Mouse (Mus musculus) heart, postnatal 0 days (tissue): ENCODE data around the gene Il6. TPM values are rescaled to one million over a fixed set of nuclear protein-coding genes. Genes with fewer than 3 reads are reported as not detected.
"Not testable (repeated sequence)": the region's sequence is repeated elsewhere in the genome, so short reads cannot be mapped to it uniquely, and the experiment has no call there.

Source experiments
- ATAC-seq: fragments of 200-750 bp; cut with Nextera tagmentation; 2 replicates; pipeline ENCODE4 v1.8.0; 2017; ENCODE audit warnings: low read depth, moderate number of reproducible peaks, moderate library complexity; ENCODE audit not compliant: insufficient read depth
- DNase-seq: peaks from one replicate; pipeline ENCODE4 v3.0.0-alpha.2; 2016; ENCODE audit warnings: low spot score
- H3K27ac ChIP-seq: fragments of 300-500 bp; sonication (generic); 2 replicates; pipeline ENCODE4 v1.5.1; 2014; ENCODE audit warnings: low read depth, mild to moderate bottlenecking
- H3K27me3 ChIP-seq: fragments of 300-500 bp; sonication (generic); 2 replicates; pipeline ENCODE4 v1.6.1; 2014; ENCODE audit warnings: low read length, mixed read lengths; ENCODE audit not compliant: control insufficient read depth, insufficient read depth
- H3K36me3 ChIP-seq: fragments of 300-500 bp; sonication (generic); replicated peaks from 2 replicates; pipeline ENCODE4 v1.6.1; 2014; ENCODE audit warnings: low read length, mixed read lengths; ENCODE audit not compliant: control insufficient read depth, insufficient read depth
- H3K4me1 ChIP-seq: fragments of 300-500 bp; sonication (generic); 2 replicates; pipeline ENCODE4 v1.6.1; 2014; ENCODE audit warnings: antibody characterized with exemption; ENCODE audit not compliant: control insufficient read depth, insufficient read depth
- H3K4me2 ChIP-seq: fragments of 300-500 bp; sonication (generic); 2 replicates; pipeline ENCODE4 v1.6.1; 2014; ENCODE audit warnings: low read depth, mild to moderate bottlenecking, low read length, moderate library complexity
- H3K4me3 ChIP-seq: fragments of 300-500 bp; sonication (generic); 2 replicates; pipeline ENCODE4 v1.5.1; 2014; ENCODE audit warnings: low read depth, low read length
- H3K9ac ChIP-seq: fragments of 300-500 bp; sonication (generic); replicated peaks from 2 replicates; pipeline ENCODE4 v1.6.1; 2014; ENCODE audit warnings: low read depth, low read length, mixed read lengths
- H3K9me3 ChIP-seq: fragments of 300-500 bp; sonication (generic); replicated peaks from 2 replicates; pipeline ENCODE4 v1.6.1; 2016; ENCODE audit warnings: low read length; ENCODE audit not compliant: control insufficient read depth
- CTCF ChIP-seq: IDR thresholded peaks from 2 replicates; pipeline ENCODE4 v1.5.1; 2016; ENCODE audit warnings: antibody characterized with exemption, control low read depth, low read depth
- EP300 ChIP-seq: IDR thresholded peaks from 2 replicates; pipeline ENCODE4 v1.6.1; 2016; ENCODE audit warnings: antibody characterized with exemption, low read depth
- WGBS: fragments of 180-500 bp; shearing (Covaris S2); extraction: QIAGEN DNeasy Blood & Tissue Kit; methylation state at CpG from one replicate; pipeline ENCODE4 v1.1.7; 2014; 5-methylcytosine and 5-hydroxymethylcytosine counted together
- polyA plus RNA-seq: library from polyadenylated mRNA; unstranded; fragments of >200 nt; fragmentation: Nextera tagmentation; extraction: Ambion mirVana; gene quantifications from 2 replicates; pipeline ENCODE4 v1.2.1, GENCODE M21; 2015
- total RNA-seq: library from RNA; depleted of rRNA; stranded (reverse); fragments of >200 nt; gene quantifications from 2 replicates; pipeline ENCODE4 v1.2.3, GENCODE M21; 2014; ENCODE audit warnings: low replicate concordance

Gene Il6
- total and polyA plus RNA-seq, 2 experiments from 2014 or later, result 0.64 TPM; not detected in 1

GRCm38 (mm10) chr5:29974115-29974514, 38.8 kb upstream of the Il6 start:
- H3K36me3 ChIP-seq, result no peaks in the 10 kb centered on the region
- no peak overlapping the region for H3K4me3 ChIP-seq
- H3K9ac ChIP-seq, result no peak overlapping the region
- ATAC-seq, result no peak
- TF ChIP-seq EP300 (no peak), CTCF (no peak)
- H3K4me2 ChIP-seq, result no peak overlapping the region
- peaks cover 3% of the 10 kb centered on the region; the same call in 1 of the 2 replicates for H3K4me1 ChIP-seq
- H3K27ac ChIP-seq, result no peak overlapping the region
- DNase-seq, result no peak
- no peaks in the 10 kb centered on the region for H3K9me3 ChIP-seq
- H3K27me3 ChIP-seq, result no peaks in the 10 kb centered on the region

GRCm38 (mm10) chr5:29993583-29993982, 19.3 kb upstream of the Il6 start:
- H3K36me3 ChIP-seq, result no peaks in the 10 kb centered on the region
- no peaks in the 10 kb centered on the region for H3K9me3 ChIP-seq
- no peak overlapping the region for H3K4me2 ChIP-seq
- no peak overlapping the region for H3K27ac ChIP-seq
- TF ChIP-seq CTCF (no peak), EP300 (no peak)
- no peak overlapping the region for H3K4me3 ChIP-seq
- no peaks in the 10 kb centered on the region for H3K4me1 ChIP-seq
- H3K27me3 ChIP-seq, result no peaks in the 10 kb centered on the region
- ATAC-seq (no peak), DNase-seq (no peak)
- H3K9ac ChIP-seq, result no peak overlapping the region
- WGBS, result 96% methylated on average over 1 of the region's 1 CpGs

GRCm38 (mm10) chr5:29994344-29994743, 18.6 kb upstream of the Il6 start:
- WGBS, result 72% methylated on average over 1 of the region's 1 CpGs
- Histone ChIP-seq H3K4me1 (no peaks in the 10 kb centered on the region), H3K4me3 (no peak overlapping the region), H3K9me3 (no peaks in the 10 kb centered on the region), H3K36me3 (no peaks in the 10 kb centered on the region), H3K9ac (no peak overlapping the region), H3K27me3 (no peaks in the 10 kb centered on the region), H3K4me2 (no peak overlapping the region), H3K27ac (no peak overlapping the region)
- no peak for TF ChIP-seq EP300
- no peak for TF ChIP-seq CTCF
- ATAC-seq (no peak), DNase-seq (no peak)

- Histone ChIP-seq H3K9ac (no peak overlapping the region), H3K36me3 (no peaks in the 10 kb centered on the region), H3K27ac (no peak overlapping the region), H3K4me1 (no peaks in the 10 kb centered on the region), H3K4me3 (no peak overlapping the region), H3K4me2 (no peak overlapping the region), H3K9me3 (no peaks in the 10 kb centered on the region), H3K27me3 (no peaks in the 10 kb centered on the region)
- 79% methylated on average over 1 of the region's 1 CpGs for WGBS
- TF ChIP-seq EP300 (no peak), CTCF (no peak)
- no peak for DNase-seq
- ATAC-seq, result no peak
Observed at GRCm38 (mm10) chr5:29997351-29997750, 15.6 kb upstream of the Il6 start.

- WGBS, result 43% methylated on average over 3 of the region's 3 CpGs
- DNase-seq, result peak; percentile 38
Observed at GRCm38 (mm10) chr5:30000921-30001320, 12.0 kb upstream of the Il6 start.

GRCm38 (mm10) chr5:30014580-30014979, 1.7 kb downstream of the Il6 start:
- DNase-seq, result peak; percentile 52
- 45% methylated on average over 2 of the region's 2 CpGs for WGBS
- TF ChIP-seq EP300, result no peak
- TF ChIP-seq CTCF, result peak; percentile 64

More at GRCm38 (mm10) chr5:30000921-30001320, 12.0 kb upstream of the Il6 start:
- no peaks in the 10 kb centered on the region for H3K36me3 ChIP-seq
- no peak overlapping the region for H3K9ac ChIP-seq
- no peak for ATAC-seq
- H3K27me3 ChIP-seq, result no peaks in the 10 kb centered on the region
- H3K27ac ChIP-seq, result no peak overlapping the region
- no peak overlapping the region for H3K4me3 ChIP-seq
- H3K4me2 ChIP-seq, result no peak overlapping the region
- H3K4me1 ChIP-seq, result no peaks in the 10 kb centered on the region
- TF ChIP-seq EP300, result no peak
- no peak for TF ChIP-seq CTCF
- no peaks in the 10 kb centered on the region for H3K9me3 ChIP-seq

GRCm38 (mm10) chr5:30035862-30036261, 22.9 kb downstream of the Il6 start:
- ATAC-seq, H3K4me1 ChIP-seq, H3K9ac ChIP-seq, H3K9me3 ChIP-seq, H3K4me2 ChIP-seq, H3K27ac ChIP-seq, H3K36me3 ChIP-seq, DNase-seq, H3K4me3 ChIP-seq, H3K27me3 ChIP-seq: not testable (repeated sequence)
- WGBS, result 72% methylated on average over 4 of the region's 4 CpGs

More at GRCm38 (mm10) chr5:30014580-30014979, 1.7 kb downstream of the Il6 start:
- H3K4me2 ChIP-seq, result no peak overlapping the region
- no peak overlapping the region for H3K9ac ChIP-seq
- no peaks in the 10 kb centered on the region for H3K27me3 ChIP-seq
- H3K4me3 ChIP-seq, result no peak overlapping the region
- no peak overlapping the region for H3K27ac ChIP-seq
- H3K9me3 ChIP-seq, result no peaks in the 10 kb centered on the region
- ATAC-seq, result no peak
- H3K4me1 ChIP-seq, result peaks cover 6% of the 10 kb centered on the region; the same call in 1 of the 2 replicates
- H3K36me3 ChIP-seq, result no peaks in the 10 kb centered on the region

GRCm38 (mm10) chr5:30037111-30037510, 24.2 kb downstream of the Il6 start:
- not testable (repeated sequence) for H3K27me3 ChIP-seq, ATAC-seq, H3K36me3 ChIP-seq, DNase-seq, H3K4me2 ChIP-seq, H3K27ac ChIP-seq, H3K4me3 ChIP-seq, H3K9ac ChIP-seq, H3K9me3 ChIP-seq, H3K4me1 ChIP-seq
- WGBS, result 69% methylated on average over 2 of the region's 2 CpGs
